24 mouse cellular contexts compared by ENCODE assay signal in the genomic region with DNA sequence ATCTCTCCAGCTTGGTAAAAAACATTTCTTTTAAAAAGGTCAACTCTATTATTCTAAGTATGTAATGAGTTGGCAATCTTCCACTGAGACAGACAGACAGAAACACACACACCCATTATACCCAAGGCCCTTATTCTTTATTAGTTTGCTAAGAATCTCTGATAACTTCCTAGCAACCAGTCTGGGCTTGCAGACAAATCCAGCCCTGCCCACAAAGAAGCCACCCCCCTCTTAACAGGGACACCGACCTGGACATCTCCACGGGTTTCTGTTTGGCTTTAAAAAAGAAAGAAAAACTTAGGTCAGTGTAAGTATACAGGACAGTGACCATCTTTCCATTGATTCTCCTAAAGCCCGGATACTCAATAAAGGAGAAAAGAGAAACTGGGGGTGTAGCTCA.
A peak's percentile ranks its signal among the peaks of the same experiment; 100 is the strongest.
DNase-seq lines count a peak whose midpoint lies in the region; ATAC-seq and TF ChIP-seq lines count a peak whose summit lies in the region.
"Had no signal": no experiment of that assay in that cellular context is flagged by ENCODE, and none has a peak within 500 bp of the region (broad histone marks: within the 10 kb centered on the region; RNA-seq: fewer than 3 reads in every experiment).

No protein-coding gene starts in this region.

- H3K27me3 ChIP-seq in kidney, adult 2 months (replicated peaks; ENCODE audit: control insufficient read depth, insufficient read depth, low read length): no peaks in the 10 kb centered on the region
- H3K27me3 ChIP-seq: embryonic facial prominence, embryonic 13.5 days; embryonic facial prominence, embryonic 15.5 days; forebrain, embryonic 12.5 days had no signal

- no peak for TF ChIP-seq CTCF in kidney, adult 2 months (conservative IDR thresholded peaks at IDR 0.05; ENCODE audit: insufficient read depth, insufficient read length, low read depth, low read length)

- peak; percentile 95 for DNase-seq in heart, adult 11 months
- DNase-seq in heart, postnatal 14 days: no peak
- peak; percentile 32 for DNase-seq in kidney, adult 2 months
- DNase-seq in kidney, postnatal 10 days: no peak
- DNase-seq in lung, postnatal 36 days: peak; percentile 63
- no peak for DNase-seq in lung, postnatal 25 days (ENCODE audit: low spot score)
- no peak for DNase-seq in right cerebral cortex, postnatal 4 days
- DNase-seq: adrenal gland, adult 2 months; adrenal gland, postnatal 10 days; adrenal gland, postnatal 25 days; cerebellum, adult 11 months; cerebellum, adult 18-20 months; cerebellum, adult 8-10 months; cerebellum, adult 9-11 months; cerebellum, postnatal 14 days; cerebellum, postnatal 36 days; embryo, embryonic 11 days had no signal

- no peak overlapping the region for H3K4me3 ChIP-seq in kidney, adult 2 months (ENCODE audit: insufficient read depth, low read depth, low read length)
- H3K4me3 ChIP-seq: embryonic facial prominence, embryonic 13.5 days; embryonic facial prominence, embryonic 15.5 days; erythroblast, embryonic 14.5 days; forebrain, embryonic 10.5 days; forebrain, embryonic 12.5 days had no signal

- 0 out of 2 replicates have a peak, but pooled peaks have one; percentile 32 for ATAC-seq in monocyte, adult 5-6 weeks (replicated peaks; ENCODE audit: insufficient number of reproducible peaks, low FRiP score, low TSS enrichment, poor library complexity, severe bottlenecking)
- ATAC-seq: forebrain, embryonic 14.5 days had no signal

- no peak overlapping the region for H3K27ac ChIP-seq in kidney, adult 2 months (ENCODE audit: insufficient read depth, low read depth, low read length)
- H3K27ac ChIP-seq: embryonic facial prominence, embryonic 13.5 days; embryonic facial prominence, embryonic 15.5 days; forebrain, embryonic 10.5 days; forebrain, embryonic 12.5 days had no signal

- H3K36me3 ChIP-seq in kidney, adult 2 months (ENCODE audit: control insufficient read depth, insufficient read depth, low read length): no peaks in the 10 kb centered on the region
- H3K36me3 ChIP-seq: embryonic facial prominence, embryonic 13.5 days; embryonic facial prominence, embryonic 15.5 days; forebrain, embryonic 10.5 days; forebrain, embryonic 12.5 days had no signal

- intact Hi-C loops in heart, postnatal 14 days (cut with DNase I): loop anchor here (5.0 kb wide), 1 partner anchor 36 kb away; no protein-coding TSS in a partner anchor

- no peak for TF ChIP-seq POLR2A in kidney, adult 2 months (IDR thresholded peaks at IDR 0.05; ENCODE audit: low read depth, low read length)

- 71% methylated on average over 3 of the region's 3 CpGs for WGBS in kidney, adult 2 months

- no peaks in the 10 kb centered on the region for H3K4me1 ChIP-seq in kidney, adult 2 months (ENCODE audit: control insufficient read depth, insufficient read depth, low read length)
- H3K4me1 ChIP-seq: embryonic facial prominence, embryonic 13.5 days; embryonic facial prominence, embryonic 15.5 days; forebrain, embryonic 10.5 days; forebrain, embryonic 12.5 days had no signal

Comparison
In these comparisons a context has a peak if more than half of its experiments do, and no peak if none do; other contexts are left out.
1. DNase-seq: peak in heart, adult 11 months (single experiment), kidney, adult 2 months (single experiment) and lung, postnatal 36 days (single experiment); none in heart, postnatal 14 days (0 of 2), kidney, postnatal 10 days (single experiment), lung, postnatal 25 days (single experiment) and right cerebral cortex, postnatal 4 days (single experiment).